16 mouse cellular contexts compared by ENCODE assay signal in genomic region chr7:49200270-49200669, GRCm38 (mm10).
"Had no signal": no experiment of that assay in that cellular context is flagged by ENCODE, and none has a peak within 500 bp of the region (broad histone marks: within the 10 kb centered on the region; RNA-seq: fewer than 3 reads in every experiment).

No protein-coding gene starts in this region.

- H3K36me3 ChIP-seq: limb, embryonic 10.5 days; liver, embryonic 15.5 days; midbrain, embryonic 10.5 days; neural tube, embryonic 15.5 days; stomach, embryonic 15.5 days had no signal

- H3K9me3 ChIP-seq: limb, embryonic 10.5 days; liver, embryonic 15.5 days; midbrain, embryonic 10.5 days; neural tube, embryonic 15.5 days; stomach, embryonic 15.5 days had no signal

- DNase-seq: kidney, postnatal 25 days; lung, embryonic 14.5 days; lung, postnatal 10 days; lung, postnatal 4 days; midbrain, embryonic 14.5 days; right cerebral cortex, postnatal 4 days; thymus, adult 2 months; thymus, postnatal 25 days had no signal

- H3K4me3 ChIP-seq: left cerebral cortex, adult 2 months; limb, embryonic 10.5 days; liver, embryonic 15.5 days; midbrain, embryonic 10.5 days; myocyte; neural tube, embryonic 15.5 days; stomach, embryonic 15.5 days had no signal

- H3K4me1 ChIP-seq: liver, embryonic 15.5 days had no signal

- H3K27me3 ChIP-seq: liver, embryonic 15.5 days; neural tube, embryonic 15.5 days; stomach, embryonic 15.5 days had no signal

- H3K4me2 ChIP-seq: liver, embryonic 11.5 days; liver, embryonic 15.5 days; lung, embryonic 14.5 days; neural tube, embryonic 15.5 days; stomach, embryonic 15.5 days had no signal

- H3K9ac ChIP-seq: liver, embryonic 15.5 days; lung, embryonic 14.5 days; neural tube, embryonic 15.5 days; stomach, embryonic 15.5 days had no signal

- H3K27ac ChIP-seq: left cerebral cortex, adult 2 months; limb, embryonic 10.5 days; liver, embryonic 15.5 days; midbrain, embryonic 10.5 days; neural tube, embryonic 15.5 days; stomach, embryonic 15.5 days had no signal
